Mouse (Mus musculus) spleen, adult 2 months (tissue): Measurements from ENCODE around the gene Tbc1d14.

Source experiments
- CTCF ChIP-seq: fragments of 200-500 bp; IDR thresholded peaks from 2 replicates; pipeline ENCODE4 v1.5.1; 2011; ENCODE audit warnings: mild to moderate bottlenecking, inconsistent platforms; ENCODE audit not compliant: insufficient read depth, insufficient read length, insufficient replicate concordance; ENCODE audit errors: extremely low read depth
- POLR2A ChIP-seq: fragments of 200-500 bp; IDR thresholded peaks from 2 replicates; pipeline ENCODE4 v1.6.1; 2011; ENCODE audit warnings: low read depth, low read length, inconsistent platforms

- TF ChIP-seq POLR2A (no peak), CTCF (no peak)
Measured at GRCm38 (mm10) chr5:36595115-36595514, 2.0 kb upstream of the Tbc1d14 start.
